Mouse (Mus musculus): ENCODE results near the gene Mad1l1. TPM values are rescaled to one million over a fixed set of nuclear protein-coding genes. Genes with fewer than 3 reads are reported as not detected.

Gene Mad1l1
- polyA plus RNA-seq, 1 experiment = 29.9 TPM

GRCm38 (mm10) chr5:140349882-140350281, 28.5 kb upstream of the Mad1l1 start:
- TF ChIP-seq CTCF (IDR thresholded peaks at IDR 0.05; ENCODE audit: borderline replicate concordance, extremely low read depth, insufficient read depth, insufficient read length) (no peak), POLR2A (IDR thresholded peaks at IDR 0.05; ENCODE audit: borderline replicate concordance, extremely low read depth, insufficient read depth, insufficient read length, poor library complexity, severe bottlenecking) (no peak)
- no peak for DNase-seq (ENCODE audit: low read depth)

DNA sequence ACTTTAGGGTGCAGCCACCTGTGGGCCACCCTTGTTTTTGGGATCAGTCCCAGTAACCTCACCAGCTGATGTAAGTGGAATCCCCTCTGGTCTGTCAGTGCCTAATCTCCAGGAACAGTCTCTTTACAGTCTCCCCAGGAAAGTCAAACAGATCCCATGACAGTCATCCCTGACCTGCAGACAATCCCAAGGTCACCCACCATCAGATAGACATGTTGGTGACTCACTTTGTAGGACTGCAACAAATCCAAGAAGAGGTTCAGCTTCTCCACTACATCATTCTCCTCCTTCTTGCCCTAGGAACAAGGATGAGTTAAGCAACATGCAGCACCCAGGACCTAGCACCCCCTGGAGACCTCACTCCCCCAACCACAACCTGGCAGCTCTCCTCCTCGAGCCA, 24.7 kb upstream of the Mad1l1 start:
- no peak for TF ChIP-seq POLR2A (IDR thresholded peaks at IDR 0.05; ENCODE audit: borderline replicate concordance, extremely low read depth, insufficient read depth, insufficient read length, poor library complexity, severe bottlenecking)
- TF ChIP-seq CTCF (IDR thresholded peaks at IDR 0.05; ENCODE audit: borderline replicate concordance, extremely low read depth, insufficient read depth, insufficient read length) = no peak
- DNase-seq (ENCODE audit: low read depth) = no peak

DNA sequence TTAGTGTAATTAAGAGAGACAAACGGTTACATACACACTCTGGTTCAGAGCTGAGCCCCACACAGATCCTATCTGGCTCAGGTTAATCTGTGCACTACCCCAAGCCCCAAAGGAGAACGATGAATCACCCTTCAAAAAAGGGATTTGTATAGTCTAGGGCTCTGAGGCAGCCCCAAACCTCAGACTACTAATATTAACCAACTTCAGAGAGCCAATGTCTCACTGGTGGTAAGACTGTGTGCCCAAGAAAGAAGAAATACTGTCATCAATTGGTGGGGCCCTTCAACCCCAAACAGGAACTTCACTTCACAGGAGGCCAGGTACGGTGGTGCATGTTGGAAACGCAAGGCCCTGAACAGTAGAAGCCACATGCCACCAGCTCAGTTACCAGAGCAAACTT, 23.9 kb upstream of the Mad1l1 start:
- DNase-seq (ENCODE audit: low read depth) = no peak
- no peak for TF ChIP-seq CTCF (IDR thresholded peaks at IDR 0.05; ENCODE audit: borderline replicate concordance, extremely low read depth, insufficient read depth, insufficient read length)
- no peak for TF ChIP-seq POLR2A (IDR thresholded peaks at IDR 0.05; ENCODE audit: borderline replicate concordance, extremely low read depth, insufficient read depth, insufficient read length, poor library complexity, severe bottlenecking)

- no peak for TF ChIP-seq CTCF (IDR thresholded peaks at IDR 0.05; ENCODE audit: borderline replicate concordance, extremely low read depth, insufficient read depth, insufficient read length)
- no peak for TF ChIP-seq POLR2A (IDR thresholded peaks at IDR 0.05; ENCODE audit: borderline replicate concordance, extremely low read depth, insufficient read depth, insufficient read length, poor library complexity, severe bottlenecking)
- DNase-seq (ENCODE audit: low read depth) = no peak
Measured at GRCm38 (mm10) chr5:140342880-140343279, 21.5 kb upstream of the Mad1l1 start.

GRCm38 (mm10) chr5:140339836-140340235, 18.5 kb upstream of the Mad1l1 start:
- DNase-seq (ENCODE audit: low read depth) = no peak
- TF ChIP-seq CTCF (IDR thresholded peaks at IDR 0.05; ENCODE audit: borderline replicate concordance, extremely low read depth, insufficient read depth, insufficient read length) = no peak
- no peak for TF ChIP-seq POLR2A (IDR thresholded peaks at IDR 0.05; ENCODE audit: borderline replicate concordance, extremely low read depth, insufficient read depth, insufficient read length, poor library complexity, severe bottlenecking)

DNA sequence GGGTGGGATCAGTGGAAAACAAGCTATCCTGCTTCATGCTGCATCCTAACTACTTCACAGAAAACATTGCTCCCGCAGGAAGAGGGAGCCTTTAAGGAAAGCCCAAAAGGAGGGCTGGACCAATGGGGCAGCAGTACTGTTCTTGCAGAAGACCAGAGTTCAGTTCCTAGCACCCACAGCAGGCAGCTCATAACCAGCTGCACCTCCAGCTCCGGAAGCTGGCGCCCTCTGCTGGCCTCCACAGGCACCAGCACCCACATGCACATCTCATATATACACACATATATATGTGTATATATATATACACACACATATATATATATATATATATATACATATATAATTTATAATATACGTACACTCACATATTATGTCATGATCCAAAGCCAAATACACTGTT, 17.4 kb upstream of the Mad1l1 start:
- peak; percentile 18; the same call in 1 of the 2 replicates for TF ChIP-seq CTCF (IDR thresholded peaks at IDR 0.05; ENCODE audit: borderline replicate concordance, extremely low read depth, insufficient read depth, insufficient read length)
- no peak for TF ChIP-seq POLR2A (IDR thresholded peaks at IDR 0.05; ENCODE audit: borderline replicate concordance, extremely low read depth, insufficient read depth, insufficient read length, poor library complexity, severe bottlenecking)
- DNase-seq (ENCODE audit: low read depth) = no peak

GRCm38 (mm10) chr5:140336680-140337079, 15.3 kb upstream of the Mad1l1 start:
- peak; percentile 53 for DNase-seq (ENCODE audit: low read depth)
- TF ChIP-seq POLR2A (IDR thresholded peaks at IDR 0.05; ENCODE audit: borderline replicate concordance, extremely low read depth, insufficient read depth, insufficient read length, poor library complexity, severe bottlenecking) = no peak
- TF ChIP-seq CTCF (IDR thresholded peaks at IDR 0.05; ENCODE audit: borderline replicate concordance, extremely low read depth, insufficient read depth, insufficient read length) = peak; percentile 79

DNA sequence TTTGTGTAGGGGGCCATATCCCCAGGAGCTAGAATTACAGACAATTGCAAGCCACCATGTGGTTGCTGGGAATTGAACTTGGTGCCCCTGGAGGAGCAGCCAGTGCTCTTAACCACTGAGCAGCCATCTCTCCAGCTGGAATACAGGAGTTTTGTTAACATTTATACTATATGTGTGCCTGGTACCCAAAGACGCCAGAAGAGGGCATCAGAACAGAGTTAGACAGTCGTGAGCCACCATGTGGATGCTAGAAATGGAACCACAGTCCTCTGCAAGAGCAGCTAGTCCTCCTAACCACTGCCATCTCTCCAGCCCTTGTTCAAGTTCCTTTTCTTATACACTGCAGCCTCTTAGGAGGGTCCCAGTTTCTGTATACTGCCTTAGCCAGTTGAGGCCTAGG, 12.3 kb upstream of the Mad1l1 start:
- peak; percentile 42 for DNase-seq (ENCODE audit: low read depth)
- no peak for TF ChIP-seq POLR2A (IDR thresholded peaks at IDR 0.05; ENCODE audit: borderline replicate concordance, extremely low read depth, insufficient read depth, insufficient read length, poor library complexity, severe bottlenecking)
- peak; percentile 24; the same call in 1 of the 2 replicates for TF ChIP-seq CTCF (IDR thresholded peaks at IDR 0.05; ENCODE audit: borderline replicate concordance, extremely low read depth, insufficient read depth, insufficient read length)

DNA sequence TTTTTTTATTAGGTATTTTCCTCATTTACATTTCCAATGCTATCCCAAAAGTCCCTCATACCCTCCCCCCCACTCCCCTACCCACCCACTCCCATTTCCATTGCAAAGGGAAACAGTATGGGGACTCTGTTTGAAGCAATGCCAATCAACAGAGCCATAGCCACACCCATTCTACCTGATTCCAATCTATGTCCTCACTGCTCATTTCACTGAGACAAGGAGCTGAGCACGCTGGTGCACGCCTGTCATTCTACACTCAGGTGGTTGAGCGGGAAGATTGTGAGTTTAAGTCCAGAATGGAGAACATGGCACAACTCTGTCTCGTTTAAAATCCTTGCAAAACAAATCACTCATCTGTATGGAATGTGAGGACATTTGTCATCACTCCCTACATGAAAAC, 11.2 kb upstream of the Mad1l1 start:
- TF ChIP-seq CTCF (IDR thresholded peaks at IDR 0.05; ENCODE audit: borderline replicate concordance, extremely low read depth, insufficient read depth, insufficient read length) = no peak
- no peak for TF ChIP-seq POLR2A (IDR thresholded peaks at IDR 0.05; ENCODE audit: borderline replicate concordance, extremely low read depth, insufficient read depth, insufficient read length, poor library complexity, severe bottlenecking)
- DNase-seq (ENCODE audit: low read depth) = no peak

GRCm38 (mm10) chr5:140331615-140332512, 10.5 kb upstream of the Mad1l1 start, which contains the start of gene Mrm2:
Gene Mrm2, minus strand, starts transcription at chr5:140331898.
- TF ChIP-seq POLR2A (IDR thresholded peaks at IDR 0.05; ENCODE audit: borderline replicate concordance, extremely low read depth, insufficient read depth, insufficient read length, poor library complexity, severe bottlenecking) (peak; percentile 57; the same call in 1 of the 2 replicates), CTCF (IDR thresholded peaks at IDR 0.05; ENCODE audit: borderline replicate concordance, extremely low read depth, insufficient read depth, insufficient read length) (peak; percentile 90)
- peak; percentile 85 for DNase-seq (ENCODE audit: low read depth)

DNA sequence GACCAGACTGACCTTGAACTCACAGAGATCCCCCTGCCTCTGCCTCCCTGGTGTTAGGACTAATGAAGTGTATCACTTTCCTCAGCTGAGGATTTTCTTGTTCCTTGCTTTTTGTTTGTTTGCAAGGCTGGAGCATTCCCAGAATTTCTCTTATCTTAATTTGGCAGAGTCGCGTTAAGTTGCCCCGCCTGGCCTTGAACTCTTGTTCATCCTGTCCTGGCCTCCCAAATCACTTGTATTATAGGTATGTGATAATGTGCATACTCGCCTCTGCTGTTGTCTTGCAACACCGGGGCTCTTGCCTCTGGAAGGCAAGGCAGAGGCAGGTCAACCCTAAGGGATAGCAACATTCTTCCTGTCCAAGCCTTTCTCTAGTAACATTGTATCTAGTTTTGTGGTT, 2.7 kb upstream of the Mad1l1 start:
- TF ChIP-seq POLR2A (IDR thresholded peaks at IDR 0.05; ENCODE audit: borderline replicate concordance, extremely low read depth, insufficient read depth, insufficient read length, poor library complexity, severe bottlenecking) (no peak), CTCF (IDR thresholded peaks at IDR 0.05; ENCODE audit: borderline replicate concordance, extremely low read depth, insufficient read depth, insufficient read length) (no peak)
- DNase-seq (ENCODE audit: low read depth) = no peak
